Mouse (Mus musculus): Measurements from ENCODE around the gene Lrrc75b. TPM values are rescaled to one million over a fixed set of nuclear protein-coding genes. Genes with fewer than 3 reads are reported as not detected.

Lrrc75b gene
- polyA plus RNA-seq, 1 experiment from 2014 or later, result 44.8 TPM

GRCm38 (mm10) chr10:75566321-75566720 lies 6.2 kb upstream of the Lrrc75b start:
- no peak overlapping the region for H3K27ac ChIP-seq
- H3K9ac ChIP-seq, result no peak overlapping the region
- peaks cover 1% of the 10 kb centered on the region for H3K4me1 ChIP-seq
- H3K4me2 ChIP-seq, result no peak overlapping the region
- no peak overlapping the region for H3K4me3 ChIP-seq
- H3K9me3 ChIP-seq, result no peaks in the 10 kb centered on the region
- H3K27me3 ChIP-seq (replicated peaks), result peaks cover 2% of the 10 kb centered on the region
- no peaks in the 10 kb centered on the region for H3K36me3 ChIP-seq (replicated peaks)
- WGBS, result 84% methylated on average over 5 of the region's 5 CpGs
- ATAC-seq (replicated peaks), result no peak

DNA sequence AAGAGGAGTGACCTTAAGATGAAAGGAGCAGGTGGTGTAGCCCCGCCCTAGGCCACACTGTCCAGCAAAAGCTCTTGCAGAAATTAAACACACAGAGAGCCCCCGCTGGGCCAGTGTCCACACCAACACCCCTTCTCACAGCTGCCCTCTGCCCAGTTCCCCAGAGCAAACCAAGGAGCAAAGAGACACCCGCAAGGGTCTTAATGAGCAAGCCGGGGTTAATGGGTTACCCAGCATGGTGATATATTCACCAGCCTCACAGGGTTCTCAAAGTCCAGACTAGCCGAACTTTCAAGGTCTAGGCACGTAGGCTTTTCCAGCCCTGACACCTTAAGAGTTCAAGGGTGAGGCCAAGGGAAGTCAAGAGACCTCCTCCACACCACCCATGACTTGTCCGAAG lies 5.8 kb upstream of the Lrrc75b start:
- Histone ChIP-seq H3K4me2 (no peak overlapping the region), H3K4me3 (no peak overlapping the region), H3K4me1 (peaks cover 5% of the 10 kb centered on the region), H3K27me3 (replicated peaks) (peaks cover 6% of the 10 kb centered on the region), H3K27ac (no peak overlapping the region), H3K9ac (no peak overlapping the region), H3K9me3 (no peaks in the 10 kb centered on the region), H3K36me3 (replicated peaks) (no peaks in the 10 kb centered on the region)
- WGBS, result 84% methylated on average over 7 of the region's 7 CpGs
- ATAC-seq (replicated peaks), result no peak

DNA sequence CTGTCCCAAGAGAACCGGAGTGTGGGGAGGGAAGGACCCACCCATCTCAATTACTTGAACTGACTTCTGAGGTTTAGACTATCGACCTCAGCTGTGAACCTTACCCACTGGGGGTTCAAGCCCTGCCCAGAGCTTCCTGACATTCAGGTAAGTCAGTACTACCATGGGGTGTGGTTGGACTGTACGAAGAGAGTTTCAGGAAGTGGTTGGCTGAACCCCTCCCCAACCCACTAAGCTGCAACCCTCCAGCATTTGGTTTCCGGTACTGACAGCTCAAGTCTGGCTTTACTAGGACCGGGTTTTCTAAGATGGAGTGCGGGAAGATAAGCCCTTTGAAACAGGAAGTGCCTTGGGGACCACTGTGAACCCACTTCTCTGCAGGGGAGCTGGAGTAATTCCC lies 5.3 kb upstream of the Lrrc75b start:
- Histone ChIP-seq H3K9me3 (no peaks in the 10 kb centered on the region), H3K36me3 (replicated peaks) (no peaks in the 10 kb centered on the region), H3K4me3 (no peak overlapping the region), H3K9ac (no peak overlapping the region), H3K27ac (no peak overlapping the region), H3K4me2 (no peak overlapping the region), H3K27me3 (replicated peaks) (peaks cover 7% of the 10 kb centered on the region), H3K4me1 (peaks cover 10% of the 10 kb centered on the region)
- WGBS, result 77% methylated on average over 6 of the region's 6 CpGs
- no peak for ATAC-seq (replicated peaks)

GRCm38 (mm10) chr10:75564687-75565265 lies 4.6 kb upstream of the Lrrc75b start:
- WGBS, result 84% methylated on average over 12 of the region's 12 CpGs
- H3K9ac ChIP-seq, result no peak overlapping the region
- no peaks in the 10 kb centered on the region for H3K36me3 ChIP-seq (replicated peaks)
- no peak for ATAC-seq (replicated peaks)
- no peak overlapping the region for H3K27ac ChIP-seq
- peaks cover 13% of the 10 kb centered on the region for H3K4me1 ChIP-seq
- no peak overlapping the region for H3K4me2 ChIP-seq
- H3K27me3 ChIP-seq (replicated peaks), result peaks cover 7% of the 10 kb centered on the region
- H3K9me3 ChIP-seq, result no peaks in the 10 kb centered on the region
- no peak overlapping the region for H3K4me3 ChIP-seq

GRCm38 (mm10) chr10:75562596-75562995 lies 2.5 kb upstream of the Lrrc75b start:
- H3K36me3 ChIP-seq (replicated peaks), result no peaks in the 10 kb centered on the region
- H3K4me3 ChIP-seq, result no peak overlapping the region
- H3K4me2 ChIP-seq, result no peak overlapping the region
- no peaks in the 10 kb centered on the region for H3K9me3 ChIP-seq
- H3K27ac ChIP-seq, result no peak overlapping the region
- peaks cover 28% of the 10 kb centered on the region for H3K4me1 ChIP-seq
- H3K27me3 ChIP-seq (replicated peaks), result peaks cover 7% of the 10 kb centered on the region
- no peak overlapping the region for H3K9ac ChIP-seq
- WGBS, result 87% methylated on average over 8 of the region's 8 CpGs
- ATAC-seq (replicated peaks), result no peak

DNA sequence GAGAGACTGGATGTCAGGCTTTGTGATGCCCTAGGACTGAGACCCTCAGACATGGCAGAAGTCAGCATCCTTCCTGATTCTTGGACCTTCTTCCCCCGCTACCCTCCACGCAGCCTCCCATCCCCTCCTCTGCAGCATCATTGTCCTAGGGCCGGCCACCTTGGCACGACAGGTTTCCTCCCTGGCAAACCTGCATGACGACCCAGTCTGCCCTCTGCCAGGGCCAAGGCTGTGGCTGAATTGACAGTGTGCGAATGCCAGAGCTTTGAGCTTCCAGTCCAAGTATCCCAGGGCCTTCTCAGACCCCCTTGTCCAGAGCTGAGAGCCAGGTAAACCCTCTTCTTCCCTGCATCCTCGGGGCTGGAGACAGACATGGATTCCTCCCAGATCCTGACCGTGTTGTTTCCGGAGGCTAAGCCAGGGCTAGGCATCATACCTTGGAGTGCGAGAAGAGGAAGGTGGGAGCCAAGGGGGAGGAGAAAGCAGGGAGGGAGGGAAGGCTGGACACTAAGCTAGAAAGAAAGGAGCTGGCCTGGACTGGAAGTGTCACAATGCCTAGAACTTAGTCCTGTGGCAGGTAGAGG lies 1.0 kb upstream of the Lrrc75b start, which contains the start of gene Ggt1:
Ggt1 (plus strand) TSS at position 534 of the 584 bp plus-strand sequence.
- H3K9me3 ChIP-seq, result no peaks in the 10 kb centered on the region
- no peak for ATAC-seq (replicated peaks)
- peaks cover 7% of the 10 kb centered on the region for H3K27me3 ChIP-seq (replicated peaks)
- WGBS, result 51% methylated on average over 10 of the region's 10 CpGs
- peaks cover 42% of the 10 kb centered on the region for H3K4me1 ChIP-seq
- H3K9ac ChIP-seq, result peak within 1 kb of the TSS; percentile 93
- H3K4me3 ChIP-seq, result peak within 1 kb of the TSS; percentile 63
- no peaks in the 10 kb centered on the region for H3K36me3 ChIP-seq (replicated peaks)
- peak within 1 kb of the TSS; percentile 97 for H3K27ac ChIP-seq
- H3K4me2 ChIP-seq, result peak within 1 kb of the TSS; percentile 82

GRCm38 (mm10) chr10:75560549-75560899 lies 394 bp upstream of the Lrrc75b start:
- peak overlapping the region; percentile 82 for H3K4me2 ChIP-seq
- WGBS, result 11% methylated on average over 6 of the region's 6 CpGs
- H3K4me3 ChIP-seq, result peak overlapping the region; percentile 63
- peak overlapping the region; percentile 93 for H3K9ac ChIP-seq
- no peaks in the 10 kb centered on the region for H3K9me3 ChIP-seq
- peak; percentile 46 for ATAC-seq (replicated peaks)
- peaks cover 46% of the 10 kb centered on the region for H3K4me1 ChIP-seq
- peak overlapping the region; percentile 97 for H3K27ac ChIP-seq
- H3K36me3 ChIP-seq (replicated peaks), result no peaks in the 10 kb centered on the region
- peaks cover 7% of the 10 kb centered on the region for H3K27me3 ChIP-seq (replicated peaks)

DNA sequence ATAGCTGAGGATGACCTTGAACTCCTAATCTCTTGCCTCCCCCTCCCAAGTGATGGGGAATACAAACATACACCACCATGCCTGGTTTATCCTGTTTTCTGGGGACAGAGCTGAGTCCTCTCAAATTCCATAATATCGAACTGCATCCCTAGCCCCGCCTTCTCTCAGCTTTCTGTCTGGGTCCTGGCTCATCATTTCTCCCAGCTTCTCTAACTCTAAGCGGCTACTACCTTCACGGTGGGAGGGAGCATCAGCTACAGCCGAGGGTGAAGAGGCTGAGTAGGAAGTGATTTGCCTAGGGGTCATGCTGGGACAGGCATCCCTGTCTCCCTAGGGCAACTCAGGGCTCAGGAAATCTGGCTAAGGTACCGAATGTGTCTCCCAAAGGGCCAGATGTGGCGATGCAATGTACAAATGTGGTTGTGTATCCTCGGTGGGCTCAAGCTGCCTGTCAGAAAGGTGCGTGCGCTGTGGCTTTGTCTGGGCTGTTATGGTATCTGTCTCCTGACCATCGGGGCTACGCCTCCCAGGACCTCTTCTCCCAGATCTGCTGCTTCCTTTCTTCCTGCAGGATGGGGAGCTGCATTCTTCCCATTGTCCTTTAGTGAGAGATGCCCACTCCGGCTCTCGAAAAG lies 972 bp downstream of the Lrrc75b start:
- H3K4me1 ChIP-seq, result peaks cover 46% of the 10 kb centered on the region
- WGBS, result 3% methylated on average over 14 of the region's 14 CpGs
- ATAC-seq (replicated peaks), result peak; percentile 30
- H3K27me3 ChIP-seq (replicated peaks), result peaks cover 7% of the 10 kb centered on the region
- peak overlapping the region; percentile 97 for H3K27ac ChIP-seq
- peak overlapping the region; percentile 63 for H3K4me3 ChIP-seq
- H3K9me3 ChIP-seq, result no peaks in the 10 kb centered on the region
- peak overlapping the region; percentile 93 for H3K9ac ChIP-seq
- H3K36me3 ChIP-seq (replicated peaks), result no peaks in the 10 kb centered on the region; the same call in 1 of the 2 replicates
- peak overlapping the region; percentile 82 for H3K4me2 ChIP-seq

- peak; percentile 37 for ATAC-seq (replicated peaks)
- peak overlapping the region; percentile 97 for H3K27ac ChIP-seq
- peak overlapping the region; percentile 82 for H3K4me2 ChIP-seq
- peaks cover 3% of the 10 kb centered on the region; the same call in 1 of the 2 replicates for H3K36me3 ChIP-seq (replicated peaks)
- peaks cover 7% of the 10 kb centered on the region for H3K27me3 ChIP-seq (replicated peaks)
- 17% methylated on average over 3 of the region's 3 CpGs for WGBS
- no peaks in the 10 kb centered on the region for H3K9me3 ChIP-seq
- H3K9ac ChIP-seq, result peak overlapping the region; percentile 93
- H3K4me1 ChIP-seq, result peaks cover 46% of the 10 kb centered on the region
- H3K4me3 ChIP-seq, result peak overlapping the region; percentile 63
Measured at GRCm38 (mm10) chr10:75558515-75558914, 1.6 kb downstream of the Lrrc75b start.

DNA sequence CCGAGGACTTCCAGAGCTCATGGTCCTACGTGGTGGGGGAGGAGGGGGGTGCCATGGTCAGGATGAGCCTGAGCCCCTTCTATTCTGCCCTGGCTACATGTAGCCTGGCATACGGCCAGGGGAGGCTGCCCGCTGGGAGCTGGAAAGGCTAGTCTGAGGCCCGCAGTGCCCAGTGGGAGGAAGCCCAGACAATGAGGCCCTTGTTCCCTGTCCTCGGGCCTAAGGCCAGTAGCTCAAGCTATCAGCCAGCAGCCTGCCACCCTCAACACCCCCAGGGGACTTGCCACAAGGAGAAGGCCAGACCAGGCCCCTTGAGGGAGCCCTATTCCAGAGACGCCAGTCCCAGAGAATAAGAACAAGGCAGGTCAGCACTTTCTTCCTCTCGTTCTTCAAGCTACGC lies 4.1 kb downstream of the Lrrc75b start:
- peak overlapping the region; percentile 97 for H3K27ac ChIP-seq
- ATAC-seq (replicated peaks), result peak; percentile 10; the same call in 1 of the 2 replicates
- no peaks in the 10 kb centered on the region for H3K9me3 ChIP-seq
- WGBS, result 24% methylated on average over 9 of the region's 9 CpGs
- peaks cover 5% of the 10 kb centered on the region; the same call in 1 of the 2 replicates for H3K36me3 ChIP-seq (replicated peaks)
- H3K9ac ChIP-seq, result no peak overlapping the region
- H3K27me3 ChIP-seq (replicated peaks), result peaks cover 2% of the 10 kb centered on the region; the same call in 1 of the 2 replicates
- H3K4me1 ChIP-seq, result peaks cover 42% of the 10 kb centered on the region
- H3K4me3 ChIP-seq, result no peak overlapping the region
- H3K4me2 ChIP-seq, result no peak overlapping the region

GRCm38 (mm10) chr10:75555557-75555956 lies 4.6 kb downstream of the Lrrc75b start:
- no peaks in the 10 kb centered on the region for H3K9me3 ChIP-seq
- no peak overlapping the region for H3K9ac ChIP-seq
- peaks cover 37% of the 10 kb centered on the region for H3K4me1 ChIP-seq
- H3K4me3 ChIP-seq, result no peak overlapping the region
- no peaks in the 10 kb centered on the region for H3K27me3 ChIP-seq (replicated peaks)
- no peak for ATAC-seq (replicated peaks)
- H3K4me2 ChIP-seq, result no peak overlapping the region
- H3K27ac ChIP-seq, result peak overlapping the region; percentile 42; the same call in 1 of the 2 replicates
- H3K36me3 ChIP-seq (replicated peaks), result peaks cover 5% of the 10 kb centered on the region; the same call in 1 of the 2 replicates
- WGBS, result 66% methylated on average over 6 of the region's 6 CpGs

- no peak for ATAC-seq (replicated peaks)
- H3K4me2 ChIP-seq, result no peak overlapping the region
- 93% methylated on average over 8 of the region's 8 CpGs for WGBS
Measured at GRCm38 (mm10) chr10:75554090-75554489, 6.0 kb downstream of the Lrrc75b start.

More at GRCm38 (mm10) chr10:75554090-75554489, 6.0 kb downstream of the Lrrc75b start:
- no peak overlapping the region for H3K27ac ChIP-seq
- H3K9me3 ChIP-seq, result no peaks in the 10 kb centered on the region
- peaks cover 32% of the 10 kb centered on the region for H3K4me1 ChIP-seq
- peaks cover 5% of the 10 kb centered on the region; the same call in 1 of the 2 replicates for H3K36me3 ChIP-seq (replicated peaks)
- no peaks in the 10 kb centered on the region for H3K27me3 ChIP-seq (replicated peaks)
- H3K4me3 ChIP-seq, result no peak overlapping the region
- H3K9ac ChIP-seq, result no peak overlapping the region
